Mouse (Mus musculus) urinary bladder, adult 18-20 months (tissue): ENCODE measurements at regions not wholly inside any gene's neighbourhood (a gene's known extent, or its start where the extent isn't known, plus 50 kb on each side); places are given as distances from the start of the nearest gene placed in this dataset.

Source experiments
- DNase-seq, 2 experiments: peaks; one replicate each; pipeline ENCODE4 v3.0.0; 2022; ENCODE audit warnings: low spot score in 2 of 2, mixed read lengths in 2 of 2

- DNase-seq = no peak
Observed at GRCm38 (mm10) chr17:47983286-47983685, 54.8 kb downstream of the 1700122O11Rik start.

- no peak for DNase-seq
Observed at GRCm38 (mm10) chr17:47981556-47982027, 56.5 kb downstream of the 1700122O11Rik start.

GRCm38 (mm10) chr17:47979266-47979665 lies 54.8 kb upstream of the Foxp4 start:
- no peak for DNase-seq

- no peak for DNase-seq
Observed at GRCm38 (mm10) chr17:47978404-47979030, 54.1 kb upstream of the Foxp4 start.

GRCm38 (mm10) chr17:47978001-47978400 lies 53.6 kb upstream of the Foxp4 start:
- no peak for DNase-seq

- DNase-seq = no peak
Observed at GRCm38 (mm10) chr17:47976999-47977357, 52.5 kb upstream of the Foxp4 start.

GRCm38 (mm10) chr17:47976061-47976998 lies 51.9 kb upstream of the Foxp4 start:
- peak; percentile 45 to 56 for DNase-seq

- no peak for DNase-seq
Observed at GRCm38 (mm10) chr17:47975281-47976060, 51.0 kb upstream of the Foxp4 start.

GRCm38 (mm10) chr17:47974503-47974902 lies 50.1 kb upstream of the Foxp4 start:
- no peak for DNase-seq
